Mouse (Mus musculus): Measurements from ENCODE around the gene Slc35g3.
"Not testable (repeated sequence)": the region's sequence is repeated elsewhere in the genome, so short reads cannot be mapped to it uniquely, and the experiment has no call there.

The Slc35g3 gene

DNA sequence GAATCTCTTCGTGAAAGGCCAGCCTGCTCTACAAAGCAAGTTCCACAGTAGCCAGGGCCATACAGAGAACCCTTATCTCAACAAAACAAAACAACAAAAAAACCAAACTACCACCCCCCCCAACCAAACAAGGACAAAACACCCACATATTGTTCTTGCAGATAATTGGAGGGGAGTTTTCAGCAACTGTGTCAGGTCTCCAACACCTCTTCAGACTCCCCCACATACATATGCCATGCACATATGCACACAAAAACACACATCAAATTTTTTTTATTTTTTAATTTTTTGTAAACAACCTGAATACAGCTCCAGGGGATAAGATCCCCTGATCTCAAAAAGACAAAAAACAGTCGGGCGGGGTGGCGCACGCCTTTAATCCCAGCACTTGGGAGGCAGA is 7.5 kb downstream of the Slc35g3 start:
- no peak for DNase-seq

DNA sequence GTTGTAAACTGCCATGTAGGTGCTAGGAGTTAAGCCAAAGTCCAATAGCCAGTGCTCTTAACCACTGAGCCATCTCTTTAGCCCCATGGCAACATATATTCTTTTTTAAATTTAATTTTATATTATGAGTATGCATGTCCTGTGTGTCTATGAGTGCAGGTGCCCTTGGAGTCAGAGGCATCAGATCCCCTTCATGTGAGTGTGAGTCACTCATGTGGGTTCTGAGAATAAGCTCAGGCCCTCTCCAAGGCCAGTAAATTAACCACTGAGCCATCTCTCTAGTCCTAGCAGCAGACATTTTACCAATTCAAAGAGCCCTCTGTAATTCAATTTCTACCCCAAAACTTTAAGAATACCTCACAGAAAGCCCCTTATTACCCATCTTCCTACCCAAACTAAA is 9.1 kb downstream of the Slc35g3 start:
- no peak for DNase-seq

DNA sequence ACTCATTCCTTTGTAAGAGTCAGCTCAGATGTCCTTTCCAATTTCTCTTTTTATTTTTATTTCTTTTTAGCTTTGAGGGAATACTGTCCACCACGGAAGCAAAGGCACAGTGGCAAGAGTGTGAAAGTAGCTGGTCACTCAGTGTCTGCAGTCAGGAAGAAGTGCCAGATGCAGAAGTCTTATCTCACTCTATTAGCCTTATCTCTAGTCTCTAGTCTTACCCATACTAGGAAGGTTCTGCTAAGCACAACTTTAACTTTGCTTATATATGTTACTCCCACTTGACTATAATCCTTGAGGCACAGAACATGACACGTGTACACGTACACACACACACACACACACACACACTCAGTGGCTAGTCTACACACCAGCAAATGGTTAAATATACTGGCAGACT is 10.1 kb downstream of the Slc35g3 start:
- DNase-seq = no peak

DNA sequence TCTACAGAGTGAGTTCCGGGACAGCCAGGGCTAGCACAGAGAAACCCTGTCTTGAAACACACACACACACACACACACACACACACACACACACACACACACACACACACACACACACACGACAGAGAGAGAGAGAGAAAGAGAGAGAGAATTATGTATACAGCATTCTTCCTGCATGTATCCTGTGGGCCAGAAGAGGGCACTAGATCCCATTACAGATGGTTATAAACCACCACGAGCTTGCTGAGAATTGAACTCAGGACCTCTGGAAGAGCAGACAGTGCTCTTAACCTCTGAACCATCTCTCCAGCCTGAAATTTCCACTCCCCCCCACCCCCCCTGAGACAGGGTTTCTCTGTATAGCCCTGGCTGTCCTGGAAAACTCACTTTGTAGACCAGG is 30.4 kb downstream of the Slc35g3 start:
- not testable (repeated sequence) for DNase-seq

DNA sequence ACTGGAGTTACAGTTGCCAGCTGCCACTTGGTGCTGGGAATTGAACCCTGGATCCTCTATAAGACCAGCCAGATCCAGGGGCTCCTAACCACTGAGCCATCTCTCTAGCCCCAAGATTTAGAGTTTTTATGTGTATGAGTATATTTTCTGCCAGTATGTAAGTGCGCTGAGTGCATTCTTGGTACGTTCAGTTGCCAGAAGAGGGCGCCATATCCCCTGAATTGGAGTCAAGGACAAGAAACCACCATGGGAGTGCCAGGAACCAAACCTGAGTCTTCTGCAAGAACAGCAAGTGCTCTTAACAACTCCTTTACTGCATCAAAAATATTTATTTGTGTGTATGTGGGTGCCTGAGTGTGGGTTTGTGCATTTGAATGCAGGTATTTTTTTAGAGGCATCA is 32.7 kb downstream of the Slc35g3 start:
- DNase-seq = no peak

DNA sequence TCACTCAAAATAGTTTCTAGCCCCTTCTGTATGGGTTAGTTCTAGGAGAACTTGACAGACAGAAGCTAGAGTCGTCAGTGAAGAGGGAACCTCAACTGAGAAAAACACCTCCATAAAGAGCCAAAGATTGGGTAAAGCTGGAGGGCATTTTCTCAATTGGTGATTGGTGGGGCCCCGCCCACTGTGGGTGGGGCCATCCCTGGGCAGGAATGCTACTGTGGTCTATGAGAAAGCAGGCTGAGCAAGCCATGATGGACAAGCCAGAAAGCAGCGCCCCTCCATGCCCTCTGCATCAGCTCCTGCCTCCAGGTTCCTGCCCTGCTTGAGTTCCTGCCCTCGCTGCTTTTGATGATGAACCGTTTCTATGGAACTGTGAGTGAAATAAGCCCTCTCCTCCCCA is 35.8 kb downstream of the Slc35g3 start:
- DNase-seq = no peak

DNA sequence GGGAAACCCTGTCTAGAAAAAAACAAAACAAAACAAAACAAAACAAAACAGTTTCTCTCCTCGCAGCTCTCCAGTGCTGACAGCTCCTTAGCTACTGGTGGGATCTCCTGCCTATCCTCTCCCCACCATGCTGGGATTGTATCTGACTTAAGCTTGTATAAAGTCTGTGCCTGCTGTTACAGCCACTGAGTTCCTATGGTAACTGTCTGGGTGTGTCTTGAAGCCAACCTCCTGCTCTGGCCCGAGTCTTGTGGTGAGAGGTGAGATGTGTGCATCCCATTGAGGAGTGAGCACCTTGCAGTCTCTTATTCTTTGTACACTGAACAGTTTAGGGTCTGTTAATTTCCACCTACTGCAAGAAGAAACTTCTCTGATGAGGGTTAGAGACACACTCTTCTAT is 38.7 kb downstream of the Slc35g3 start:
- DNase-seq = no peak

DNA sequence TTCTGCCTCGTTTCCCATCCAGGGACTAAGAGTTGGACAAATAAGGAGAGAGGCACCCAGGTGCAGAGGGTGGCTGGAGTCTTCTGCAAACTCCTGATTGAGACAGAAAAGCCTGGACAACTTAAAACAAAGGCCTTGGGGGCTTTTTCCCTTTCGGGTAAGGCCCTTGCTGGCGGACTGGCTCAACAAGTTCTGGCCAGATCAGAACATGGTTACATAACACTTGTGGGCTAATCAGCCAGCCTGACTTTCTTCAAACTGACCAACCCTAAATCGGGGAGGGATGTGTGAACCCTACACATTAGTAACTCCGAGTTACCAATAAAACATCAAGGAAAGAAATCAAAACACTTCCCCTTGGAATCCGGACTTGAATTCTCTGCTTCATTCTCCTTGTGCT is 40.9 kb downstream of the Slc35g3 start:
- no peak for DNase-seq

DNA sequence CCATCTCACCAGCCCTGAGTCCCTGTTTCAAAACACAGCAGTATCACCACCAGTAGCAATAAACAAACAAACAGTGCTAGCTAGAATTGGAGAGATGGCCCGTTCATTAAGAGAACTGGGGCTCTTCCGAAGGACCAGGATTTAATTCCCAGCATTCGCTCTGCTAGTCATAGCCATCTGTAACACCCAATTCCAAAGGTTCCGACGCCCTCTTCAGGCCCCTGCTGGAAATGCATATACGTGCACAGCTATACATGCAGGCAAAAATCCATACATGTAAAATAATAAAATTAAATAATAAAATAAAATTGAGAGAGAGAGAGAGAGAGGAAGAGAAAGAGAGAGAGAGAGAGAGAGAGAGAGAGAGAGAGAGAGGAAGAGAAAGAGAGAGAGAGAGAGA is 42.3 kb downstream of the Slc35g3 start:
- DNase-seq = no peak

DNA sequence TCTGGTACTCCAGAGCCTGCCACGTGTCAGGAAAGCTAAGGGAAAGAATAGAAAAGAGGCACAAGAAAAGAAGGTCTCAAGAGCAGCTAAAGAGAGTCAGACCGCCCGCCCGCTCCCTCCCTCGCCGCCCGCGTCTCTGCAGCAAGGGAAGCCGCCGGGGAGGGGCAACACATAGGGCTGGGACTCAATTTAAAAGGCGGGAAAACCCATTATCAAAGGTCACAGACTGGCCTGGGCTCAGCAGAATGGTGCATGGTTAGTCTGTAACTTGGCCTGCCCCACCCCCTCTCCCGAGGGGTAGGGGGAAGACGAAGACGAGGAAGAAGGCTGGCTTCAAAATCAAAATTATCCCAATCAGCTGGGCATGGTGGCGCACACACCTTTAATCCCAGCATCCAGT is 43.1 kb downstream of the Slc35g3 start:
- no peak for DNase-seq

DNA sequence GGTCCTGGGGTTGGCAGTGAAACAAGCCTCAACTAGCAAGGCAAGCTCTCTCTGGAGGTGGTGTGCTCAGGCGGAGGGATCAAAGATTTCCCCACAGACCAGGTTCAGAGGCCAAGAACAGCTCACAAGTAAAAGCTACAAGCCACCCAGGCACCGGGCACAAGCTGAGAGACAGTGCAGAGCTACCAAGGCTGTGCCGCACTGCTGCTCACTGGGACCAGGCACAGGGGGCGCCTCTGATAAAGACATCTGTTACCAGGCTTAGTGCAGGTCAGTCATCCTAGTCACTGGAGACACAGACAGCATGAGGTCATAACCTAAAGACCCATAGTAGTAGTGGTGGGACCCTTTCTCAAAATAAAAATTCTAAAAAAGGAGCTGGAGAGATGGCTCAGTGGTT is 44.8 kb downstream of the Slc35g3 start:
- DNase-seq = no peak

DNA sequence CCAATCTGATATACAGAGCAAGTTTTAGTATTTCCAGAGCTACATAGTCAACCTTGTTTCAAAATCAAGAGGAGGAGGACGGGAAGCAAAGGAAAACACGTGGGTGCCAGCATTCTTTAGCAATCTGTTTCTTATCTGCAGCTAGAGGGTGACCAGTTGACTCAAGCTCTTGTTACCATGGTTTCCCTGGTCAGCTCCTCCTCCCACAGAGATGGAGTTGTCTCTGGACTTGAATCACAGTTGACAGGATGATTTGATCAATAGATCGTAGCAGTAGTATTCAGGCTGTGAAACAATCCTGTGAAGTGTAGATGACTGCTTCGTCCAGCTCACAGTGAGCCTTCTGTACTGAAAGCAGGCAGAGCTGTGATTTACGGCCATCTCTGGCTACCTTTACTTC is 45.8 kb downstream of the Slc35g3 start:
- no peak for DNase-seq

DNA sequence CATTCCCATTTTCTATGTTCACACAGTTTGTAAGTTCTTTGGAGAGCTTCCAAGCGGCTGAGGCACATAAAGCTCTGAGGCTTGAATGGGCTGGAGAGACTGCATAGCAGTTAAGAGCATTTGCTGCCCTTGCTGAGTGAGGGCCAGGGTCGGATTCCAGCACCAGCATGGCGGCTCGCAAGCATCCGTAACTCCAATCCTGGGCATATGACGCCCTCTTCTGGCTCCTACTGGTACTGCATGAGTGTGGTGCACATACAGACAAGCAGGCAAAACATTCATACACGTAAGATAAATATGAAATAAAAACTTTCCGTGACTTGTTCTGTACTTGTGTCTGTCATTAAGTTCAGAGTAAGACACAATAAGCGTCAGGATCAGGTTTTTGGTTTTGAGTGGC is 46.3 kb downstream of the Slc35g3 start:
- DNase-seq = peak; percentile 30

DNA sequence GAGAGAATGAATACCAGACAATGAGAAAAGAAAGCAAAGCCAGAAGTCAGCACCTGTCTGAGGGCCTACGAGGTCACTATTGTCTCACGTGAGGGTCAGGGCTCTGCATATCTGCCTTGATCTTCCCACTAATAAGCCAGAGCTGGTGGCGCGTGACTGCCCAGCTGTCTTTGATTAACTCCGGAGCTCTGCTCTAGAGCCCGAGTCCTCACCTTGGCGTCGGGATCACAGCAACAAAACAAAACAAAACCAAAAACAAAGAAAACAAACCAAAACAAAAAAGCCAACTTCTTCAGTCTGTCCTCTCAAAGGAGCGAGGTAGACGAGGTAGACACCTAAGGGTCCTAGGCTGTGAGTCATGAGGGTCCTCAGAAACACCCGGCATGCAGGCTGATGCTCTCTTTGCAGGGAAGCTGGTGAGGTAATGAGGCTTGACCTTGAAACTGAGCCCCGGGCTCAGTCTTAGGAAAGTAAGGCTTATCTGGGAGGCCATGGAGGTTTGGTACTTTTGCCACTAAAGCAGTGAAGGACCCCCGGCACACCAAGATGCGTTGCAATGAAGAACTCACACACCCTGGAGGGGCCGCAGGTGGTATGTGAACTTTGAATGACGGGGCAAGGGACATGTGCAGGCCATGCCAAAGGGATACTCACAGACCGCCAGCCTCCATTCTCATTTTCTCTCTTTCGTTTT is 47.0 kb downstream of the Slc35g3 start:
- no peak for DNase-seq

DNA sequence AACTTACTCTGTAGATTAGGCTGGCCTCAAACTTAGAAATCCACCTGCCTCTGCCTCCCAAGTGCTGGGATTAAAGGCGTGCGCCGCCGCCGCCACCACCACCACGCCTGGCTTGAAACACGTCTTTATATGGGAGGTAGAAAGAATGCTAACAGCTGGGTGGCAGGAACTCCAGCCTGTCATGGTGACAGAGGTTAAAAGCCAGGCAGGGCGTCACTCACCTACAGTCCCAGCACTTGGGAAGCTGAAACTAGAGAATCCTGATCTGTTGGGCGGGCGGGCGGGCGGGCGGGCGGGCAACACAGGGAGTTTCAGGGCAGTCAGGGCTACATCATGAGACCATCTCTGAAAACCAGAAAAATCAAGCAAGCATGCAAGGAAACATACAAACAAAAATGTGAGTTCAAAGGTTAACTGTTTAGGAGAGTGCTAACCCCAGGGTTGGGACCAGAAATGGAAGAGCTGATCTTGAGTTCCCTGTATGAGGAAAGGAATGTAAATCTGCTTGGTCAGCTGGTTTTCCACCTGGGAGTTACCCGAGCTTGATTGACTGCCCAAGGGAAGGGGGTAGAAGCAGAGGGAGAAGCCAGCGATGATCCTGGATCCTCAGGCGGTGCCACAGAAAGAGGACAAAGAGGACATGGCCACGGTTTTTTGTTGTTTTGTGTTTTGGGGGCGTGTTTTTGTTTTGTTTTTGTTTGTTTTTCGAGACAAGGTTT is 48.7 kb downstream of the Slc35g3 start:
- DNase-seq = no peak

DNA sequence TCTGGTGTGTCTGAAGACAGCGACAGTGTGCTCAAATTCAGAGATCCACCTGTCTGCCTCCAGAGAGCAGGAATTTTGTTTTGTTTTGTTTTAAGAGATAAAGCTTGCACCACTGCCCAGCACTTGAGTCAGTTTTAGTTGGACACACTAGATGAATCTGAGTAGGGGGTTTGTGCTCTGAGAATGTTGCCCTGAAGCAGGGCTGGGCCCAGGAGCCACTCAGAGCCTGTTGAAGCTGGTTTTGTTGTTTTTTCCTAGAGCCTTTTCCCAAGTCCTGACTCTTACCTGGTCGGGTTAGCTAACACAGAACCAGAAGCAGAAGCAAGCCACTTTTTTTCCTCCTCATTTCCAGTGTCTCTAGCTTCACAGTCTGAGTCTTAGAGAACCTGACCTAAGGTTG is 50.7 kb downstream of the Slc35g3 start:
- DNase-seq = no peak

DNA sequence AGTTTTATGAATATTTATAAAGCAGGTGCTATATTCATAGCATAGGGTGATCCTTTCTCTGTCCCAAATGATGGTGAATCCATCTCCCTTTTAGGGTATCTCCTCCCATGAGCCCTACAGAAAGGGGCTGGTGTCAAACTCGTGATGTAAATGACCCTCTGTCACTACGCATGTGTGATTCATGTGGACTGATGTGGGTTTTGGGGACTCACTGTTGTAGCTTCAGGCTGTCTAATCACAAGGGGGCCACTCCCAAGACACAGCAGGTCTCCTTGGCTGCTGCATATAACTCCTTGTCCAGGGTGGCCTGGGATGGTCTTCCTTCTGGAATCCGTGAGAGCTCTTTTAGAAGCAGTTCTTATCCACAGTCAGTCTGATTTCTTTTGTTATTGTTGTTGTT is 51.3 kb downstream of the Slc35g3 start:
- DNase-seq = no peak

Measured in right cerebral cortex, postnatal 14 days (tissue).